Mouse (Mus musculus): Measurements from ENCODE around the gene Vti1a.

Gene Vti1a

GRCm38 (mm10) chr19:55378884-55379283, 62.8 kb downstream of the Vti1a start:
- no peak for DNase-seq (ENCODE audit: low spot score in 2 of 2)

- no peak for DNase-seq (ENCODE audit: low spot score in 2 of 2)
Observed at GRCm38 (mm10) chr19:55380764-55381163, 64.7 kb downstream of the Vti1a start.

GRCm38 (mm10) chr19:55381343-55381742, 65.2 kb downstream of the Vti1a start:
- no peak for DNase-seq (ENCODE audit: low spot score in 2 of 2)

GRCm38 (mm10) chr19:55382745-55383144, 66.7 kb downstream of the Vti1a start:
- no peak for DNase-seq (ENCODE audit: low spot score in 2 of 2)

GRCm38 (mm10) chr19:55384634-55385033, 68.5 kb downstream of the Vti1a start:
- no peak for DNase-seq (ENCODE audit: low spot score in 2 of 2)

- no peak for DNase-seq (ENCODE audit: low spot score in 2 of 2)
Observed at GRCm38 (mm10) chr19:55389019-55389418, 72.9 kb downstream of the Vti1a start.

GRCm38 (mm10) chr19:55390323-55390722, 74.2 kb downstream of the Vti1a start:
- DNase-seq (ENCODE audit: low spot score in 2 of 2): no peak

GRCm38 (mm10) chr19:55401638-55402037, 85.5 kb downstream of the Vti1a start:
- DNase-seq (ENCODE audit: low spot score in 2 of 2): no peak

GRCm38 (mm10) chr19:55408486-55408885, 92.4 kb downstream of the Vti1a start:
- no peak for DNase-seq (ENCODE audit: low spot score in 2 of 2)

- DNase-seq (ENCODE audit: low spot score in 2 of 2): no peak
Observed at GRCm38 (mm10) chr19:55411415-55411814, 95.3 kb downstream of the Vti1a start.

- no peak for DNase-seq (ENCODE audit: low spot score in 2 of 2)
Observed at GRCm38 (mm10) chr19:55411894-55412293, 95.8 kb downstream of the Vti1a start.

- DNase-seq (ENCODE audit: low spot score in 2 of 2): peak; percentile 4 to 10
Observed at GRCm38 (mm10) chr19:55414050-55414449, 98.0 kb downstream of the Vti1a start.

GRCm38 (mm10) chr19:55418756-55419155, 102.7 kb downstream of the Vti1a start:
- DNase-seq (ENCODE audit: low spot score in 2 of 2): no peak

- DNase-seq (ENCODE audit: low spot score in 2 of 2): no peak
Observed at GRCm38 (mm10) chr19:55419961-55420360, 103.9 kb downstream of the Vti1a start.

GRCm38 (mm10) chr19:55421816-55422215, 105.7 kb downstream of the Vti1a start:
- DNase-seq (ENCODE audit: low spot score in 2 of 2): no peak

GRCm38 (mm10) chr19:55422311-55423064, 106.4 kb downstream of the Vti1a start:
- no peak for DNase-seq (ENCODE audit: low spot score in 2 of 2)

- DNase-seq (ENCODE audit: low spot score in 2 of 2): no peak
Observed at GRCm38 (mm10) chr19:55423065-55423716, 107.1 kb downstream of the Vti1a start.

GRCm38 (mm10) chr19:55423952-55424351, 107.9 kb downstream of the Vti1a start:
- peak; percentile 40 to 80 for DNase-seq (ENCODE audit: low spot score in 2 of 2)

GRCm38 (mm10) chr19:55424507-55424906, 108.4 kb downstream of the Vti1a start:
- DNase-seq (ENCODE audit: low spot score in 2 of 2): no peak

GRCm38 (mm10) chr19:55440306-55440705, 124.2 kb downstream of the Vti1a start:
- no peak for DNase-seq (ENCODE audit: low spot score in 2 of 2)

GRCm38 (mm10) chr19:55443618-55444017, 127.5 kb downstream of the Vti1a start:
- no peak for DNase-seq (ENCODE audit: low spot score in 2 of 2)

- no peak for DNase-seq (ENCODE audit: low spot score in 2 of 2)
Observed at GRCm38 (mm10) chr19:55449084-55449483, 133.0 kb downstream of the Vti1a start.

GRCm38 (mm10) chr19:55449506-55449905, 133.4 kb downstream of the Vti1a start:
- no peak for DNase-seq (ENCODE audit: low spot score in 2 of 2)
